ENCODE assay signal across 25 mouse cellular contexts in genomic region chr17:74579586-74579985, GRCm38 (mm10). TPM values are rescaled to one million over a fixed set of nuclear protein-coding genes. Genes with fewer than 3 reads are reported as not detected.
DNase-seq lines count a peak whose midpoint lies in the region; ATAC-seq and TF ChIP-seq lines count a peak whose summit lies in the region.
"Had no signal": no experiment of that assay in that cellular context is flagged by ENCODE, and none has a peak within 500 bp of the region (broad histone marks: within the 10 kb centered on the region; RNA-seq: fewer than 3 reads in every experiment).

No protein-coding gene starts in this region.

- H3K9ac ChIP-seq in kidney, embryonic 16.5 days (replicated peaks; ENCODE audit: low read length), result no peak overlapping the region
- H3K9ac ChIP-seq: forebrain, postnatal 0 days; heart, embryonic 12.5 days; heart, embryonic 15.5 days; hindbrain, embryonic 13.5 days; intestine, embryonic 15.5 days had no signal

- H3K9me3 ChIP-seq in kidney, embryonic 16.5 days (ENCODE audit: low read length), result no peaks in the 10 kb centered on the region
- no peaks in the 10 kb centered on the region for H3K9me3 ChIP-seq in forebrain, embryonic 10.5 days
- H3K9me3 ChIP-seq: heart, embryonic 12.5 days; heart, embryonic 15.5 days; hindbrain, embryonic 10.5 days; hindbrain, embryonic 13.5 days; intestine, embryonic 15.5 days had no signal

- no peak for TF ChIP-seq CTCF in gastrocnemius, adult 2 months (IDR thresholded peaks at IDR 0.05)

- ATAC-seq in frontal cortex, adult (ENCODE audit: low TSS enrichment), result peak; percentile 24; the same call in 1 of the 2 replicates
- no peak for ATAC-seq in kidney, embryonic 16.5 days (ENCODE audit: low FRiP score, low TSS enrichment)
- ATAC-seq: activated CD4-positive, CD25-positive, alpha-beta regulatory T cell, adult 4 months; forebrain, embryonic 14.5 days; forebrain, postnatal 0 days; hindbrain, embryonic 16.5 days; intestine, embryonic 15.5 days had no signal

- H3K4me2 ChIP-seq in kidney, embryonic 16.5 days (replicated peaks; ENCODE audit: low read depth, low read length), result no peak overlapping the region
- H3K4me2 ChIP-seq: heart, embryonic 12.5 days; heart, embryonic 15.5 days; hindbrain, embryonic 13.5 days; intestine, embryonic 15.5 days had no signal

- H3K36me3 ChIP-seq in kidney, embryonic 16.5 days (ENCODE audit: insufficient read depth, low read length), result peaks cover 21% of the 10 kb centered on the region
- H3K36me3 ChIP-seq in forebrain, embryonic 10.5 days (replicated peaks), result peaks cover 64% of the 10 kb centered on the region

- 85% methylated on average over 7 of the region's 7 CpGs for WGBS in kidney, embryonic 16.5 days
- WGBS in forebrain, embryonic 10.5 days, result 96% methylated on average over 7 of the region's 7 CpGs

- no peak for DNase-seq in frontal cortex, postnatal 10 days (ENCODE audit: low spot score in 2 of 2)
- DNase-seq in kidney, postnatal 10 days, result peak; percentile 46
- peak; percentile 59 for DNase-seq in gastrocnemius, adult 2 months
- DNase-seq in gastrocnemius, postnatal 14 days, result peak; percentile 20
- DNase-seq in right cerebral cortex, adult 18-20 months, result no peak
- DNase-seq in forebrain, embryonic 10.5 days (ENCODE audit: extremely low spot score, low spot score), result no peak
- DNase-seq: adrenal gland, adult 8-10 months; adrenal gland, postnatal 25 days; cerebellum, adult 11-12 months; cerebellum, adult 9-10 months; cerebellum, postnatal 14 days; forebrain, postnatal 0 days; heart, adult 11 months; heart, postnatal 10 days; heart, postnatal 36 days had no signal

- H3K4me3 ChIP-seq in kidney, embryonic 16.5 days (ENCODE audit: low read length), result no peak overlapping the region
- no peak overlapping the region for H3K4me3 ChIP-seq in gastrocnemius, adult 2 months
- H3K4me3 ChIP-seq in forebrain, embryonic 10.5 days, result no peak overlapping the region
- H3K4me3 ChIP-seq: heart, embryonic 12.5 days; heart, embryonic 15.5 days; hindbrain, embryonic 10.5 days; hindbrain, embryonic 13.5 days; intestine, embryonic 15.5 days had no signal

- no peak overlapping the region for H3K27ac ChIP-seq in kidney, embryonic 16.5 days (ENCODE audit: low read length)
- H3K27ac ChIP-seq in gastrocnemius, adult 2 months, result peak overlapping the region; percentile 76
- no peak overlapping the region for H3K27ac ChIP-seq in forebrain, embryonic 10.5 days
- H3K27ac ChIP-seq: heart, embryonic 15.5 days; hindbrain, embryonic 10.5 days; hindbrain, embryonic 13.5 days; intestine, embryonic 15.5 days had no signal

- intact Hi-C loops in gastrocnemius, adult 2 months (cut with DNase I), result no loop called here
- intact Hi-C loops in gastrocnemius, postnatal 14 days (cut with DNase I; ENCODE audit: low total_unique reads), result no loop called here

- no peaks in the 10 kb centered on the region for H3K27me3 ChIP-seq in kidney, embryonic 16.5 days (ENCODE audit: insufficient read depth, low read length)
- H3K27me3 ChIP-seq in forebrain, embryonic 10.5 days (ENCODE audit: poor library complexity, severe bottlenecking), result no peaks in the 10 kb centered on the region
- H3K27me3 ChIP-seq: heart, embryonic 12.5 days; heart, embryonic 15.5 days; hindbrain, embryonic 13.5 days; intestine, embryonic 15.5 days had no signal

- no peaks in the 10 kb centered on the region for H3K4me1 ChIP-seq in kidney, embryonic 16.5 days (ENCODE audit: insufficient read depth, low read length)
- H3K4me1 ChIP-seq in forebrain, embryonic 10.5 days, result no peaks in the 10 kb centered on the region
- H3K4me1 ChIP-seq: heart, embryonic 15.5 days; hindbrain, embryonic 10.5 days; hindbrain, embryonic 13.5 days; intestine, embryonic 15.5 days had no signal

RNA-seq across cellular contexts. Expression of gene Birc6, which starts 51.5 kb away (rescaled TPM):
- polyA plus RNA-seq in kidney, embryonic 16.5 days (2015; fragmentation: Nextera tagmentation; extraction: Ambion mirVana), result 64.6 and 86.6 TPM in 2 replicates
- 10 to 100 TPM; 61.3 to 62.4 TPM for total RNA-seq in gastrocnemius, adult 2 months (2021)
- 10 to 100 TPM; 53.7 to 60.7 TPM for total RNA-seq in gastrocnemius, postnatal 14 days (2021)
- 85.0 and 86.5 TPM in 2 replicates for polyA plus RNA-seq in forebrain, embryonic 10.5 days (2016; fragmentation: Nextera tagmentation; extraction: Ambion mirVana)

Comparison
In these comparisons a context has a peak if more than half of its experiments do, and no peak if none do; other contexts are left out.
1. DNase-seq: peak in kidney, postnatal 10 days (single experiment), gastrocnemius, adult 2 months (single experiment) and gastrocnemius, postnatal 14 days (single experiment); none in frontal cortex, postnatal 10 days (0 of 2), right cerebral cortex, adult 18-20 months (single experiment) and forebrain, embryonic 10.5 days (single experiment).